Mouse (Mus musculus) testis, postnatal 14 days (tissue): ENCODE measurements around the gene Smarca4.
"Not testable (repeated sequence)": the region's sequence is repeated elsewhere in the genome, so short reads cannot be mapped to it uniquely, and the experiment has no call there.

ENCODE experiments used
- DNase-seq: peaks from one replicate; pipeline ENCODE4 v3.0.0; 2021; ENCODE audit warnings: low spot score

The Smarca4 gene

GRCm38 (mm10) chr9:21615617-21616231 is at the start of gene Smarca4:
Gene Smarca4, plus strand, starts transcription at chr9:21616169.
- peak; percentile 100 for DNase-seq

- DNase-seq = no peak
These were observed 49.4 kb upstream of the Smarca4 start for GRCm38 (mm10) chr9:21566538-21566937.

- no peak for DNase-seq
These were observed 48.9 kb upstream of the Smarca4 start for GRCm38 (mm10) chr9:21567051-21567450.

- no peak for DNase-seq
These were observed 47.2 kb upstream of the Smarca4 start for GRCm38 (mm10) chr9:21568657-21569255.

GRCm38 (mm10) chr9:21574012-21574801 is 41.8 kb upstream of the Smarca4 start:
- DNase-seq = no peak

- DNase-seq = no peak
These were observed 40.7 kb upstream of the Smarca4 start for GRCm38 (mm10) chr9:21575253-21575652.

GRCm38 (mm10) chr9:21576286-21576685 is 39.7 kb upstream of the Smarca4 start:
- DNase-seq = no peak

GRCm38 (mm10) chr9:21578226-21578625 is 37.7 kb upstream of the Smarca4 start:
- no peak for DNase-seq

- no peak for DNase-seq
These were observed 30.6 kb upstream of the Smarca4 start for GRCm38 (mm10) chr9:21585401-21585800.

GRCm38 (mm10) chr9:21587678-21588349 is 28.2 kb upstream of the Smarca4 start:
- no peak for DNase-seq

GRCm38 (mm10) chr9:21588350-21588749 is 27.6 kb upstream of the Smarca4 start:
- DNase-seq = no peak

GRCm38 (mm10) chr9:21589538-21589937 is 26.4 kb upstream of the Smarca4 start:
- DNase-seq = no peak

- DNase-seq = no peak
These were observed 24.7 kb upstream of the Smarca4 start for GRCm38 (mm10) chr9:21591127-21591830.

GRCm38 (mm10) chr9:21591831-21592702 is 23.9 kb upstream of the Smarca4 start:
- DNase-seq = no peak

- peak; percentile 92 for DNase-seq
These were observed 23.3 kb upstream of the Smarca4 start, which contains the start of the genes Timm29 and Yipf2 for GRCm38 (mm10) chr9:21592703-21593121. Gene Timm29, plus strand, starts transcription at chr9:21592722. Gene Yipf2, minus strand, starts transcription at chr9:21592828.

GRCm38 (mm10) chr9:21593122-21593721 is 22.7 kb upstream of the Smarca4 start:
- DNase-seq = peak; percentile 64

GRCm38 (mm10) chr9:21594350-21594749 is 21.6 kb upstream of the Smarca4 start:
- DNase-seq = not testable (repeated sequence)

- no peak for DNase-seq
These were observed 21.1 kb upstream of the Smarca4 start for GRCm38 (mm10) chr9:21594838-21595237.

- no peak for DNase-seq
These were observed 17.8 kb upstream of the Smarca4 start for GRCm38 (mm10) chr9:21598198-21598597.

- DNase-seq = no peak
These were observed 15.8 kb upstream of the Smarca4 start for GRCm38 (mm10) chr9:21600186-21600585.
